Comparison of ENCODE assay signal across 21 mouse cellular contexts in genomic region chr4:106116611-106117010, GRCm38 (mm10).
A peak's percentile ranks its signal among the peaks of the same experiment; 100 is the strongest.
DNase-seq lines count a peak whose midpoint lies in the region; ATAC-seq and TF ChIP-seq lines count a peak whose summit lies in the region.
"Had no signal": no experiment of that assay in that cellular context is flagged by ENCODE, and none has a peak within 500 bp of the region (broad histone marks: within the 10 kb centered on the region; RNA-seq: fewer than 3 reads in every experiment).

No protein-coding gene starts in this region.

- DNase-seq in adrenal gland, adult 2 months: peak; percentile 55
- DNase-seq in adrenal gland, postnatal 10 days: no peak
- peak; percentile 88 for DNase-seq in heart, adult 11 months
- DNase-seq in heart, adult 2 months: no peak
- DNase-seq in 3T3-L1 (ENCODE audit: low read depth, low spot score): peak; percentile 33
- DNase-seq in limb, embryonic 10.5 days (ENCODE audit: low spot score): no peak
- no peak for DNase-seq in thymus, adult 2 months
- DNase-seq in liver, embryonic 11.5 days (ENCODE audit: low spot score): no peak
- DNase-seq: cerebellum, adult 2 months; gastrocnemius, adult 2 months; gastrocnemius, postnatal 36 days; heart, adult 18-20 months; heart, postnatal 14 days had no signal

- H3K4me2 ChIP-seq in liver, embryonic 11.5 days: no peak overlapping the region
- H3K4me2 ChIP-seq: embryonic facial prominence, embryonic 15.5 days; heart, embryonic 11.5 days; heart, embryonic 15.5 days; hindbrain, embryonic 14.5 days had no signal

- TF ChIP-seq CTCF in heart, adult 2 months (IDR thresholded peaks at IDR 0.05): no peak
- TF ChIP-seq CTCF in thymus, adult 2 months (IDR thresholded peaks at IDR 0.05; ENCODE audit: borderline replicate concordance, control insufficient read depth, extremely low read depth, insufficient read depth, low read length, poor library complexity): no peak

- no peak for ATAC-seq in liver, embryonic 11.5 days (replicated peaks; ENCODE audit: low FRiP score)
- ATAC-seq: forebrain, embryonic 14.5 days; intestine, embryonic 16.5 days had no signal

- no peaks in the 10 kb centered on the region for H3K9me3 ChIP-seq in limb, embryonic 10.5 days (replicated peaks)
- H3K9me3 ChIP-seq in liver, embryonic 11.5 days (ENCODE audit: control insufficient read depth, low read length): no peaks in the 10 kb centered on the region
- H3K9me3 ChIP-seq: embryonic facial prominence, embryonic 15.5 days; forebrain, embryonic 10.5 days; heart, embryonic 15.5 days had no signal

- no peak overlapping the region for H3K4me3 ChIP-seq in heart, adult 2 months
- no peak overlapping the region for H3K4me3 ChIP-seq in limb, embryonic 10.5 days
- no peak overlapping the region for H3K4me3 ChIP-seq in thymus, adult 2 months (ENCODE audit: control insufficient read depth, insufficient read depth, low read length)
- no peak overlapping the region for H3K4me3 ChIP-seq in liver, embryonic 11.5 days (ENCODE audit: low read depth, low read length)
- H3K4me3 ChIP-seq: embryonic facial prominence, embryonic 15.5 days; erythroblast, embryonic 14.5 days; forebrain, embryonic 10.5 days; gastrocnemius, adult 2 months; heart, embryonic 15.5 days had no signal

- 84% methylated on average over 7 of the region's 7 CpGs for WGBS in heart, adult 2 months
- WGBS in limb, embryonic 10.5 days: 90% methylated on average over 7 of the region's 7 CpGs
- WGBS in thymus, adult 2 months: 95% methylated on average over 7 of the region's 7 CpGs
- 81% methylated on average over 7 of the region's 7 CpGs for WGBS in liver, embryonic 11.5 days

- H3K9ac ChIP-seq in heart, adult 2 months (ENCODE audit: low read depth, low read length): no peak overlapping the region
- H3K9ac ChIP-seq in liver, embryonic 11.5 days (ENCODE audit: low read depth, low read length): no peak overlapping the region
- H3K9ac ChIP-seq: embryonic facial prominence, embryonic 15.5 days; heart, embryonic 15.5 days; hindbrain, embryonic 14.5 days had no signal

- no peak for TF ChIP-seq EP300 in heart, adult 2 months (IDR thresholded peaks at IDR 0.05; ENCODE audit: insufficient read depth, low read depth, low read length)

- H3K79me2 ChIP-seq in heart, adult 2 months (replicated peaks; ENCODE audit: control insufficient read depth, insufficient read depth, low read length): no peaks in the 10 kb centered on the region

- H3K4me1 ChIP-seq in heart, adult 2 months (ENCODE audit: control insufficient read depth, insufficient read depth, low read length): no peaks in the 10 kb centered on the region
- 0 out of 2 replicates have a peak, but pooled peaks cover 13% of the 10 kb centered on the region for H3K4me1 ChIP-seq in limb, embryonic 10.5 days
- H3K4me1 ChIP-seq in thymus, adult 2 months (replicated peaks; ENCODE audit: control insufficient read depth, insufficient read depth, low read length): no peaks in the 10 kb centered on the region
- H3K4me1 ChIP-seq in liver, embryonic 11.5 days (replicated peaks; ENCODE audit: control insufficient read depth, insufficient read depth, low read length): no peaks in the 10 kb centered on the region
- H3K4me1 ChIP-seq: embryonic facial prominence, embryonic 15.5 days; heart, embryonic 15.5 days had no signal

- no peak for TF ChIP-seq POLR2A in heart, adult 2 months (IDR thresholded peaks at IDR 0.05; ENCODE audit: insufficient read depth, low read depth, low read length)
- TF ChIP-seq POLR2A in thymus, adult 2 months (IDR thresholded peaks at IDR 0.05; ENCODE audit: control insufficient read depth, extremely low read depth, insufficient read depth, low read length, poor library complexity): no peak

- H3K27me3 ChIP-seq in heart, adult 2 months (ENCODE audit: control insufficient read depth, insufficient read depth, low read length): no peaks in the 10 kb centered on the region
- no peaks in the 10 kb centered on the region for H3K27me3 ChIP-seq in limb, embryonic 10.5 days (ENCODE audit: low read depth, poor library complexity, severe bottlenecking)
- no peaks in the 10 kb centered on the region for H3K27me3 ChIP-seq in thymus, adult 2 months (ENCODE audit: control insufficient read depth, insufficient read depth, low read length)
- H3K27me3 ChIP-seq in liver, embryonic 11.5 days (replicated peaks; ENCODE audit: control insufficient read depth, insufficient read depth, low read length): no peaks in the 10 kb centered on the region
- H3K27me3 ChIP-seq: embryonic facial prominence, embryonic 15.5 days; heart, embryonic 15.5 days had no signal

- intact Hi-C loops in heart, adult 2 months (cut with DNase I): no loop called here

- no peak overlapping the region for H3K27ac ChIP-seq in heart, adult 2 months
- peak overlapping the region; percentile 12; the same call in 1 of the 2 replicates for H3K27ac ChIP-seq in limb, embryonic 10.5 days
- no peak overlapping the region for H3K27ac ChIP-seq in thymus, adult 2 months (ENCODE audit: control insufficient read depth, insufficient read depth, low read length)
- H3K27ac ChIP-seq in liver, embryonic 11.5 days (ENCODE audit: low read depth, low read length): no peak overlapping the region
- H3K27ac ChIP-seq: embryonic facial prominence, embryonic 15.5 days; forebrain, embryonic 10.5 days; gastrocnemius, adult 2 months; heart, embryonic 15.5 days; hindbrain, embryonic 14.5 days had no signal

- H3K36me3 ChIP-seq in heart, adult 2 months (ENCODE audit: control insufficient read depth, insufficient read depth, low read length): no peaks in the 10 kb centered on the region
- H3K36me3 ChIP-seq in limb, embryonic 10.5 days: no peaks in the 10 kb centered on the region
- H3K36me3 ChIP-seq in thymus, adult 2 months (ENCODE audit: control insufficient read depth, insufficient read depth, low read length): no peaks in the 10 kb centered on the region
- no peaks in the 10 kb centered on the region for H3K36me3 ChIP-seq in liver, embryonic 11.5 days (ENCODE audit: control insufficient read depth, insufficient read depth, low read length)
- H3K36me3 ChIP-seq: embryonic facial prominence, embryonic 15.5 days; forebrain, embryonic 10.5 days; heart, embryonic 15.5 days had no signal

Comparison
In these comparisons a context has a peak if more than half of its experiments do, and no peak if none do; other contexts are left out.
1. DNase-seq: peak in adrenal gland, adult 2 months (single experiment), heart, adult 11 months (single experiment) and 3T3-L1 (single experiment); none in adrenal gland, postnatal 10 days (single experiment), heart, adult 2 months (0 of 2), limb, embryonic 10.5 days (single experiment), thymus, adult 2 months (single experiment) and liver, embryonic 11.5 days (single experiment).